Mouse (Mus musculus): ENCODE measurements around the gene Tmem223. TPM values are rescaled to one million over a fixed set of nuclear protein-coding genes. Genes with fewer than 3 reads are reported as not detected.

Gene Tmem223
- polyA plus RNA-seq, 1 experiment from 2014 or later: 159 TPM

GRCm38 (mm10) chr19:8819596-8820423, 49.0 kb downstream of the Tmem223 start, which contains the start of gene Hnrnpul2:
Hnrnpul2 (plus strand) TSS chr19:8820010.
- Histone ChIP-seq H3K4me2 (replicated peaks; ENCODE audit: low read depth, low read length) (peak within 1 kb of the TSS; percentile 73), H3K27ac (ENCODE audit: low read length) (peak within 1 kb of the TSS; percentile 97), H3K9me3 (ENCODE audit: low read length) (no peaks in the 10 kb centered on the region), H3K36me3 (ENCODE audit: insufficient read depth, low read length) (peaks cover 12% of the 10 kb centered on the region), H3K4me3 (ENCODE audit: low read depth, low read length) (peak within 1 kb of the TSS; percentile 99), H3K9ac (replicated peaks; ENCODE audit: low read depth) (peak within 1 kb of the TSS; percentile 91), H3K27me3 (replicated peaks; ENCODE audit: insufficient read depth, low read length) (no peaks in the 10 kb centered on the region), H3K4me1 (ENCODE audit: insufficient read depth, low read depth, low read length) (0 out of 2 replicates have a peak, but pooled peaks cover 5% of the 10 kb centered on the region)
- WGBS: under 1% methylated on average over 66 of the region's 83 CpGs
- peak; percentile 24; the same call in 1 of the 2 replicates for TF ChIP-seq CTCF (IDR thresholded peaks at IDR 0.05)
- no peak; the same call in 1 of the 2 replicates for TF ChIP-seq EP300 (IDR thresholded peaks at IDR 0.05)
- peak; percentile 100 for DNase-seq (ENCODE audit: low spot score)
- ATAC-seq: peak; percentile 94

GRCm38 (mm10) chr19:8820424-8820956, 49.7 kb downstream of the Tmem223 start:
- DNase-seq (ENCODE audit: low spot score) (peak; percentile 30), ATAC-seq (peak; percentile 5)
- 0 out of 2 replicates have a peak, but pooled peaks cover 5% of the 10 kb centered on the region for H3K4me1 ChIP-seq (ENCODE audit: insufficient read depth, low read depth, low read length)
- TF ChIP-seq CTCF (IDR thresholded peaks at IDR 0.05) (no peak), EP300 (IDR thresholded peaks at IDR 0.05) (no peak)
- H3K9me3 ChIP-seq (ENCODE audit: low read length): no peaks in the 10 kb centered on the region
- H3K36me3 ChIP-seq (ENCODE audit: insufficient read depth, low read length): peaks cover 17% of the 10 kb centered on the region
- H3K4me3 ChIP-seq (ENCODE audit: low read depth, low read length): peak overlapping the region; percentile 99
- peak overlapping the region; percentile 97 for H3K27ac ChIP-seq (ENCODE audit: low read length)
- no peaks in the 10 kb centered on the region for H3K27me3 ChIP-seq (replicated peaks; ENCODE audit: insufficient read depth, low read length)
- peak overlapping the region; percentile 73 for H3K4me2 ChIP-seq (replicated peaks; ENCODE audit: low read depth, low read length)
- peak overlapping the region; percentile 91 for H3K9ac ChIP-seq (replicated peaks; ENCODE audit: low read depth)
- WGBS: 2% methylated on average over 42 of the region's 48 CpGs

GRCm38 (mm10) chr19:8821146-8821545, 50.4 kb downstream of the Tmem223 start:
- WGBS: under 1% methylated on average over 7 of the region's 7 CpGs
- ATAC-seq (no peak), DNase-seq (ENCODE audit: low spot score) (peak; percentile 65)
- peaks cover 23% of the 10 kb centered on the region for H3K36me3 ChIP-seq (ENCODE audit: insufficient read depth, low read length)
- H3K9ac ChIP-seq (replicated peaks; ENCODE audit: low read depth): peak overlapping the region; percentile 91
- H3K4me2 ChIP-seq (replicated peaks; ENCODE audit: low read depth, low read length): peak overlapping the region; percentile 73
- peak overlapping the region; percentile 97 for H3K27ac ChIP-seq (ENCODE audit: low read length)
- H3K4me1 ChIP-seq (ENCODE audit: insufficient read depth, low read depth, low read length): 0 out of 2 replicates have a peak, but pooled peaks cover 5% of the 10 kb centered on the region
- no peaks in the 10 kb centered on the region for H3K9me3 ChIP-seq (ENCODE audit: low read length)
- H3K27me3 ChIP-seq (replicated peaks; ENCODE audit: insufficient read depth, low read length): no peaks in the 10 kb centered on the region
- peak overlapping the region; percentile 99 for H3K4me3 ChIP-seq (ENCODE audit: low read depth, low read length)
- TF ChIP-seq CTCF (IDR thresholded peaks at IDR 0.05) (no peak), EP300 (IDR thresholded peaks at IDR 0.05) (no peak)

Small RNA genes within 50 kb of the gene (microRNA-seq; reads per million reads assigned to microRNA genes)
- not detected for gene Mir6992

Other genes with a start within 250 kb of the Tmem223 start
- gene Slc22a8, start 179.7 kb upstream of the Tmem223 start, polyA plus RNA-seq (2015; fragmentation: Nextera tagmentation; extraction: Ambion mirVana): 0.20 and 0.56 TPM in 2 replicates
- gene Slc22a6, start 153.0 kb upstream of the Tmem223 start, polyA plus RNA-seq (2015; fragmentation: Nextera tagmentation; extraction: Ambion mirVana): not detected in 2 replicates
- gene Chrm1, start 107.2 kb upstream of the Tmem223 start, polyA plus RNA-seq (2015; fragmentation: Nextera tagmentation; extraction: Ambion mirVana): 0.14 and 0.21 TPM in 2 replicates
- 91.8 and 97.9 TPM in 2 replicates for gene Slc3a2, start 47.6 kb upstream of the Tmem223 start, polyA plus RNA-seq (2015; fragmentation: Nextera tagmentation; extraction: Ambion mirVana)
- gene Wdr74, start 35.2 kb upstream of the Tmem223 start, polyA plus RNA-seq (2015; fragmentation: Nextera tagmentation; extraction: Ambion mirVana): 45.3 and 48.7 TPM in 2 replicates
- 0.75 and 0.82 TPM in 2 replicates for gene 1700092M07Rik, start 30.3 kb upstream of the Tmem223 start, polyA plus RNA-seq (2015; fragmentation: Nextera tagmentation; extraction: Ambion mirVana)
- 130 and 143 TPM in 2 replicates for gene Stx5a, start 29.6 kb upstream of the Tmem223 start, polyA plus RNA-seq (2015; fragmentation: Nextera tagmentation; extraction: Ambion mirVana)
- 88.8 and 89.7 TPM in 2 replicates for gene Nxf1, start 13.9 kb upstream of the Tmem223 start, polyA plus RNA-seq (2015; fragmentation: Nextera tagmentation; extraction: Ambion mirVana)
- gene Tmem179b, start 3.5 kb downstream of the Tmem223 start, polyA plus RNA-seq (2015; fragmentation: Nextera tagmentation; extraction: Ambion mirVana): 114 and 127 TPM in 2 replicates
- 11.8 and 12.9 TPM in 2 replicates for gene Taf6l, start 15.4 kb downstream of the Tmem223 start, polyA plus RNA-seq (2015; fragmentation: Nextera tagmentation; extraction: Ambion mirVana)
- gene Polr2g, start 27.6 kb downstream of the Tmem223 start, polyA plus RNA-seq (2015; fragmentation: Nextera tagmentation; extraction: Ambion mirVana): 110 and 123 TPM in 2 replicates
- gene Zbtb3, start 31.6 kb downstream of the Tmem223 start, polyA plus RNA-seq (2015; fragmentation: Nextera tagmentation; extraction: Ambion mirVana): 2.3 and 2.6 TPM in 2 replicates
- gene Ttc9c, start 48.3 kb downstream of the Tmem223 start, polyA plus RNA-seq (2015; fragmentation: Nextera tagmentation; extraction: Ambion mirVana): 21.4 and 22.8 TPM in 2 replicates
- gene Hnrnpul2, start 49.0 kb downstream of the Tmem223 start, polyA plus RNA-seq (2015; fragmentation: Nextera tagmentation; extraction: Ambion mirVana): 4.3 and 5.3 TPM in 2 replicates
- gene AC129217.1, start 58.8 kb downstream of the Tmem223 start, polyA plus RNA-seq (2015; fragmentation: Nextera tagmentation; extraction: Ambion mirVana): not detected in 2 replicates
- gene Bscl2, start 66.5 kb downstream of the Tmem223 start, polyA plus RNA-seq (2015; fragmentation: Nextera tagmentation; extraction: Ambion mirVana): 66.3 and 66.8 TPM in 2 replicates
- 0.35 and 0.46 TPM in 2 replicates for gene Gng3, start 68.2 kb downstream of the Tmem223 start, polyA plus RNA-seq (2015; fragmentation: Nextera tagmentation; extraction: Ambion mirVana)
- gene Lrrn4cl, start 79.8 kb downstream of the Tmem223 start, polyA plus RNA-seq (2015; fragmentation: Nextera tagmentation; extraction: Ambion mirVana): 1.7 and 1.9 TPM in 2 replicates
- gene Ubxn1, start 100.5 kb downstream of the Tmem223 start, polyA plus RNA-seq (2015; fragmentation: Nextera tagmentation; extraction: Ambion mirVana): 153 and 164 TPM in 2 replicates
- gene Uqcc3, start 109.9 kb downstream of the Tmem223 start, polyA plus RNA-seq (2015; fragmentation: Nextera tagmentation; extraction: Ambion mirVana): 75.2 and 84.3 TPM in 2 replicates
- 33.6 and 40.0 TPM in 2 replicates for gene Lbhd1, start 112.7 kb downstream of the Tmem223 start, polyA plus RNA-seq (2015; fragmentation: Nextera tagmentation; extraction: Ambion mirVana)
- gene Gm49403, start 112.9 kb downstream of the Tmem223 start, polyA plus RNA-seq (2015; fragmentation: Nextera tagmentation; extraction: Ambion mirVana): not detected in 2 replicates
- 44.4 and 45.3 TPM in 2 replicates for gene 1810009A15Rik, start 117.9 kb downstream of the Tmem223 start, polyA plus RNA-seq (2015; fragmentation: Nextera tagmentation; extraction: Ambion mirVana)
- not detected in 2 replicates for gene Gm49416, start 117.9 kb downstream of the Tmem223 start, polyA plus RNA-seq (2015; fragmentation: Nextera tagmentation; extraction: Ambion mirVana)
- gene Ints5, start 122.0 kb downstream of the Tmem223 start, polyA plus RNA-seq (2015; fragmentation: Nextera tagmentation; extraction: Ambion mirVana): 16.6 and 16.7 TPM in 2 replicates
- 41.4 and 45.7 TPM in 2 replicates for gene Ganab, start 127.1 kb downstream of the Tmem223 start, polyA plus RNA-seq (2015; fragmentation: Nextera tagmentation; extraction: Ambion mirVana)
- 39.5 and 39.6 TPM in 2 replicates for gene B3gat3, start 149.4 kb downstream of the Tmem223 start, polyA plus RNA-seq (2015; fragmentation: Nextera tagmentation; extraction: Ambion mirVana)
- gene Rom1, start 158.4 kb downstream of the Tmem223 start, polyA plus RNA-seq (2015; fragmentation: Nextera tagmentation; extraction: Ambion mirVana): 4.9 and 5.7 TPM in 2 replicates
- 28.6 and 30.5 TPM in 2 replicates for gene Eml3, start 158.6 kb downstream of the Tmem223 start, polyA plus RNA-seq (2015; fragmentation: Nextera tagmentation; extraction: Ambion mirVana)
- 81.8 and 84.7 TPM in 2 replicates for gene Mta2, start 170.9 kb downstream of the Tmem223 start, polyA plus RNA-seq (2015; fragmentation: Nextera tagmentation; extraction: Ambion mirVana)
- gene Tut1, start 182.9 kb downstream of the Tmem223 start, polyA plus RNA-seq (2015; fragmentation: Nextera tagmentation; extraction: Ambion mirVana): 12.8 and 13.6 TPM in 2 replicates
- gene Eef1g, start 196.0 kb downstream of the Tmem223 start, polyA plus RNA-seq (2015; fragmentation: Nextera tagmentation; extraction: Ambion mirVana): 153 and 159 TPM in 2 replicates
- gene Ahnak, start 218.3 kb downstream of the Tmem223 start, polyA plus RNA-seq (2015; fragmentation: Nextera tagmentation; extraction: Ambion mirVana): 151 and 163 TPM in 2 replicates

Measured in lung, postnatal 0 days (tissue).